Mouse (Mus musculus): ENCODE results near the gene Cip2a. TPM values are rescaled to one million over a fixed set of nuclear protein-coding genes. Genes with fewer than 3 reads are reported as not detected.

The Cip2a gene
- 1 to 10 TPM; 2.6 to 2.9 TPM for total RNA-seq (2021)
- long read RNA-seq, experiment 1, partial matches to known transcripts = 1 of 2 reads
- long read RNA-seq, experiment 1, other reads (novel, unspliced or antisense) = 1 of 2 reads
- long read RNA-seq, experiment 2 = 0 reads

DNA sequence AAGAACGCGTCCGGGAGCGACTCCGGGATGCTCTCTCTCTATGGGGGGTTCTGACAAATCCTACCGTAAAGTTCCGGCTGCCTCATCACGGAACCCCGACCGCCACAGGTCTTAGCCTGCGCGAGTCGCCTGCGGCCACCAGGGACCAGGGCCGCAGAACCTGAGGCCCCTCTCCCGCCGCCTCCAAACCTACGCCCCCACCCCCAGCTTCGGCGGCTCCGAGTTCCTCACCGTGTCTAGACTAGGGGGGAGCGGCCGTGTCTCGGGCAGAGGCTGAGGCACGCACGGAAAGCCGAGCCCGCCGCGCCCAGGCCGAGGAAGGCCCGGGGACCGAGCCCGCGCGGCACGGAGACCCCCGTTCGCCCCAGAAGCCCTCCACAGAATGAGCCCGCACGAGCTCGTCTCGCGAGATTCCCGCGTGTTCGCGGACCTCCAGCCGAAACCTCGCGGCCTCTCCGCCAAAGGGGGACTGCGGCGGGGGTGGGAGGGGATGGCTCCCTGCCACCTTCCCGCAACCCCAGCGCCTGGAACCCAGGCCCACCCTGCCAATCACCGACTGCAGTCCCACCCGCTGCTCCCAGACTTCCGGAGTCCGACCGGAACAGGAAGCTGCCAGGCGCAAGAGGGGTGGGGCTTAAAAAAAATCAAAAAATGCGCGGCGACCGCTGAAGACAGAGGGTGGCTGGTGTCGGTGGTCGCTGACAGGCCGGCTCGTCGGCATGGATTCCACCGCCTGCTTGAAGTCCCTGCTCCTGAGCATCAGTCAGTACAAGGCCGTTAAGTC lies at the start of gene Cip2a, which contains the start of gene Dzip3:
Gene Cip2a, plus strand, starts transcription at position 627 of the 784 bp plus-strand sequence.
Gene Dzip3, minus strand, starts transcription at position 607 of the 784 bp plus-strand sequence.
- DNase-seq (ENCODE audit: extremely low spot score in 1 of 2, low spot score in 2 of 2) = peak; percentile 84 to 86
- intact Hi-C loops (cut with DNase I) = loop anchor here (1.0 kb wide), 1 partner anchor 47 kb away; no protein-coding TSS in a partner anchor
- H3K4me3 ChIP-seq = peak within 1 kb of the TSS; percentile 98
- H3K27ac ChIP-seq = peak within 1 kb of the TSS; percentile 96
- TF ChIP-seq CTCF (IDR thresholded peaks at IDR 0.05) = no peak; the same call in none of the 2 replicates

DNA sequence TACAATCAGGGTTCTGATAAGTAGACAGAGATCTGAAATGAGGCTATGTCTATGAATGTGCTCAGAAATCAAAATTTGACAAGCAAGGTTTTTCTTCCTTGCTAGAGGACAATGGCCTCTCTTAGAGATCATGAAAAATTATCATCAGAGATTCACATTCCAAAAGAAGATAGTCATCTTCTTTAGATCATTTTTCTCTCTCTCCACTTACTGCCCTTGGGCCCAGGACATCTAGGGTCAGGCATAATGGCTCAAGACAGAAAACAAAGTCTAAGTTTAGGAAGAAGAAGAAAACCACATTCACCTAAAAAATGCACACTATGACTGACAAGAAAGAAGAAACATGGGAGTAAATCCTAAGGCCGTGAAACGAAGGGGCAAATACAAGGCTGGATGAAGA lies 21.0 kb upstream of the Cip2a start:
- intact Hi-C loops (cut with DNase I) = no loop called here
- no peak for TF ChIP-seq CTCF (IDR thresholded peaks at IDR 0.05)
- no peak overlapping the region for H3K4me3 ChIP-seq

DNA sequence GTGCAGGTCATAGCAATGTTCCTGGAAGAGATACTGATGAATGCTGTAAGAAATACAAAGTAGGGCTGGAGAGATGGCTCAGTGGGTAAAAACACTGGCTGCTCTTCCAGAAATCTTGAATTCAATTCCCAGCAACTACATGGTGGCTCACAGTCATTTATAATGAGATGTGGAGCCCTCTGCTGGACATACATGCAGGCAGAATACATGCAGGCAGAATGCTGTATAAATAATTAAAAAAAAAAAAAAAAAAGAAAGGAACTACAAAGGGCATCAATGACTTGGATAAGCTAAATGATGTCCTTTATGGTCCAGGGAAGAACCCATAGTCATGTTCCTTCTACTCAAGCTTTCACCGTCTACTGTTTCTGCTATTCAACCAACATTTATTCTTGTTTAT lies 20.4 kb upstream of the Cip2a start:
- intact Hi-C loops (cut with DNase I) = no loop called here
- no peak for DNase-seq (ENCODE audit: extremely low spot score in 1 of 2, low spot score in 2 of 2)
- H3K27ac ChIP-seq = no peak overlapping the region
- H3K4me3 ChIP-seq = no peak overlapping the region
- peak; percentile 44 for TF ChIP-seq CTCF (IDR thresholded peaks at IDR 0.05)

More for the DNA sequence above, 21.0 kb upstream of the Cip2a start:
- H3K27ac ChIP-seq = no peak overlapping the region
- no peak for DNase-seq (ENCODE audit: extremely low spot score in 1 of 2, low spot score in 2 of 2)

DNA sequence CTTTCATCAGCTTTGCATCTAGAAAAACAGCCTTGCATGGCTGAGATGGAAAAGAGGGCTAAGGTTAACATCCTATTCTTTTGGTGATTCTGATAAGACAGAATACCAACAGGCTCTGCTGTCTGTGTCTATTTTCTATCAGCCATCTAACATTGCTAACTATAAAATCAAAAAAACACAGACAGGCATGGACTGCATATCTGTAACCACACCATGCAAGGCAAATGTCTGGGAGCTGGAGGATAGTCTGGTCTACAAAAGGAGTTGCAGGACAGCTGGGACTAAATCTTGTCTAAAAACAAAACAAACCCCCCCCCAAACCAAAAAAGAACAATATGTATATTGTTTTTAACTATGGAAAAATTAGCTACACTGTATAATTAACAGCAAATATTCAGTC lies 14.0 kb upstream of the Cip2a start:
- H3K27ac ChIP-seq = no peak overlapping the region
- no peak for TF ChIP-seq CTCF (IDR thresholded peaks at IDR 0.05)
- no peak for DNase-seq (ENCODE audit: extremely low spot score in 1 of 2, low spot score in 2 of 2)
- H3K4me3 ChIP-seq = no peak overlapping the region
- intact Hi-C loops (cut with DNase I) = loop anchor here (5.0 kb wide), 1 partner anchor 33 kb away; no protein-coding TSS in a partner anchor

DNA sequence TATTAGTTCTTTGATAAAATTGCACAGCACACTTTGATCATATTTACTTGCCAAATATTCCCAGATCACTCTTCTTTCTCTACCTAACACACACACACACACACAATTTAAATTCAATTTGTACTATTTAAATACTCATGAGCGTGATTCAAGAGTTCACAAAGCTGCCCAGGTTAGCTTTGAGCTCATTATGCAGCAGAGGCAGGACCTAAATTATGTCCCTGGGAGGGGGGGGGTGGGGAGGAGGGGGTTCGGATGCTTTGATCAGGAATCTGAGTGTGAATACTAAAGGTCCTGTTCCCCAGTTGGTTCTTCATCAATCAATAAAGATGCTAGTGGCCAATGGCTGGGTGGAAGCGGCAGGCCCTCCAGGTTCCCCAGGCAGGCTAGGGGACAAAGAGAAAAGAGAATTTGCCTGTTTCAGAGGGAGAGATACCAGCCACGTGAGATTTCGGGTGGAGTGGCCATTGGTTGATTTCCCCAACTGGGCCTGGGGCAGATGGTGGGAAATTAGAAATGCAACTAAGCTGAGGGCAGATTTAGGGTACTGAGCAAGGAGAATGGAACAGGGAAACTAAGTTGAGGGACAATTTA lies 8.9 kb upstream of the Cip2a start:
- Histone ChIP-seq H3K4me3 (no peak overlapping the region), H3K27ac (no peak overlapping the region)
- intact Hi-C loops (cut with DNase I) = no loop called here
- no peak for TF ChIP-seq CTCF (IDR thresholded peaks at IDR 0.05)
- DNase-seq (ENCODE audit: extremely low spot score in 1 of 2, low spot score in 2 of 2) = no peak

DNA sequence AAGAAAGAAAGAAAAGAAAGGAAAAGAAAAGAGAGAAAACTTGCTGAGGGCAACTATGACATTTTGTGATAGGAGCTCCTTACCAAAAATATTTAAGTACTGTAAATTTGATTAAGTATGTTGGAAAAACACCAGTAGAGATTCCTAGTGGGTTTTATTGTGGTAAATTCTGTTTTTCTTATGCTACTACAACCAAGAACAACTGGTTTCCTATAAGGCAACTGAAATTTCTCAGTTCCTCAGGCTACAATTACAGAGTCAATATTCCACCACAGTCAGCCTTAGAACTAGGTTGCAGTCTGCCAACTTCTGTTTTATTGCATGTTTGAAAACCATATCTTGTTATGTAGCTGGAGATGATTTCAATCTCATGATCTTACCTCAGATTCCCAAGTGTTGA lies 4.3 kb upstream of the Cip2a start:
- H3K4me3 ChIP-seq = no peak overlapping the region
- intact Hi-C loops (cut with DNase I) = no loop called here
- H3K27ac ChIP-seq = no peak overlapping the region
- TF ChIP-seq CTCF (IDR thresholded peaks at IDR 0.05) = no peak
- DNase-seq (ENCODE audit: extremely low spot score in 1 of 2, low spot score in 2 of 2) = no peak

DNA sequence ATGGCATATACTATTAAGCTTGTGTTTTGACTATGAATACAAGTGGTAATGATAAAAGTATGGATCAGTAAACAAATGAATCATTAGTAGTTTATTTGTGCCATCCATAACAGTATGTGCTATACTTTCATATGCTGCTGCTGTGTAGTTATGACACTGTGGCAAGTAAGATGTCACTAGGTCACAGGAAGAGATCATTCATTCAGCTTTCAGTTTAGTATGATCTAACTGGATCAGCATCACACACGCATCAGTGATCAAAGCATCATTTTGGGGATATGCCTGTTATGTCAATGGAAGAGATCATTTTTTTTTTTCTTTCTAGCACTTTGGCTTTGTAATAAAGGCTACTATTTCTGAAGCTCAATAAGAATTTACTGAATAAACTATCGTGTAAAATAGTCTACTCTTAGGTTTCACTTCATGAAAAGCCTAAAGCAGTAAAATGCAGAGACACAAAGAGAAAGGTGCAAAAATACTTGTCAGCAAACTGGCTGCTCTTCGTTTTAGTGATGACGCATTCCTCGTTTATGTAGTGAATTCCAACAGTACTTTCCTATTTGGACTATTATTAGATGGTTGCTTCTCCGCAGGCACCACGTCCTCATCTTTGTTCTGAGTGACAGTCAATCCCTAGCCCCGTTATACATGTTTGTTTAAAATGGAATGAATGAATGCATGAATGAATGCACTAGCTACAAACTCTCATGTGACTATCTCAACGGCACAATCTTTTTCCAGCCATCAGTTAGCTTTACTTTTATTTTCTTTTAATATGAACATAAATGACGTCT lies 1.4 kb upstream of the Cip2a start:
- Histone ChIP-seq H3K4me3 (peak overlapping the region; percentile 98), H3K27ac (peak overlapping the region; percentile 96)
- no peak for DNase-seq (ENCODE audit: extremely low spot score in 1 of 2, low spot score in 2 of 2)
- TF ChIP-seq CTCF (IDR thresholded peaks at IDR 0.05) = no peak
- intact Hi-C loops (cut with DNase I) = no loop called here

DNA sequence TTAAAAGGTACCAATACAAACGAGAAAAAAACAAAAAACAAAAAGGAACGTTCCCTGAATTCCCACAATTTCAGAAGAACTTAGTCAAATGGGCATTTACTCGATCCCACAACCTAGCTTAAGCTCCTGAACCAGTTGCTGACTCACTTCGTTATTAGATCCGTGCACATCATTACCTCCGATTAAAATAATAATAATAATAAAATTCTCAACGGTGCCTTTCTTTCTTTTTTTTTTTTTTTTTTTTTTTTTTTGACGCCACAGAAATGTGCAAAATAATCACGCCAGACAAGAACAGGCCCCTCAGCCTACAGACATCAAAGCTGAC lies 790 bp upstream of the Cip2a start:
- no peak for TF ChIP-seq CTCF (IDR thresholded peaks at IDR 0.05)
- Histone ChIP-seq H3K4me3 (peak overlapping the region; percentile 98), H3K27ac (peak overlapping the region; percentile 96)
- DNase-seq (ENCODE audit: extremely low spot score in 1 of 2, low spot score in 2 of 2) = no peak
- intact Hi-C loops (cut with DNase I) = no loop called here

DNA sequence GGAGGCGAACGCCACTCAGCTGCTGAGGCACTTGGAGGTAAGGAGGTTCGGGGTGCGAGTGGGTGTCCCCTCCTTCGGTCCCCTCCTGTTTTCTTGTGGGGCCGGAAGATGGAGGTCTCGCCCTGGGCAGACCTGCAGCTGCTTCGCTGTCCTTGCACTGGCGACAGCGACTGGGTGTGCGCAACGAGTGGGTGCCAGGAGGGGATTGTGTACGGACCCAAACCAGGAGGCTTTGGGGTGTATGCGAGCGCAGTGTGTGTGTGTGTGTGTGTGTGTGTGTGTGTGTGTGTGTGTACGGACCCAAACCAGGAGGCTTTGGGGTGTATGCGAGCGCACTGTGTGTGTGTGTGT lies 333 bp downstream of the Cip2a start:
- Histone ChIP-seq H3K27ac (no peak overlapping the region), H3K4me3 (peak overlapping the region; percentile 98)
- no peak for TF ChIP-seq CTCF (IDR thresholded peaks at IDR 0.05)
- DNase-seq (ENCODE audit: extremely low spot score in 1 of 2, low spot score in 2 of 2) = no peak
- intact Hi-C loops (cut with DNase I) = loop anchor here (1.0 kb wide), 1 partner anchor 46 kb away; no protein-coding TSS in a partner anchor

DNA sequence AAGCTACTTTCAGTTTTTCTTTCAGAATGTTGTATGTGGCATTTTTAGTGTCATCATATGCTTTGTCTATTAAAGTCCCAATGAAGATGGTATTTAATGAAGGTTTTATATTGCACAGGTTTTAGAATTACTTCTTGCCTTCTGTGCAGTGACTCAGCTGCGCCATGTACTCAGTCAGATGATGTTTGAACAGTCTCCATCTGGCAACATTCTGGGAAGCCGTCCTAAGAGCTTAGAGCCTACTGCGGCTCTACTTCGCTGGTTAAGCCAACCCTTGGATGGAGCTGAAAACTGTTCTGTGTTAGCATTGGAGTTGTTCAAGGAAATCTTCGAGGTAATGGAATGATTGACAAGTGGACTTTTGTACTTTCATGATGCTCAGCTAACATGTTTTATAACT lies 10.2 kb downstream of the Cip2a start:
- H3K27ac ChIP-seq = no peak overlapping the region
- TF ChIP-seq CTCF (IDR thresholded peaks at IDR 0.05) = no peak
- no peak for DNase-seq (ENCODE audit: extremely low spot score in 1 of 2, low spot score in 2 of 2)
- intact Hi-C loops (cut with DNase I) = no loop called here
- no peak overlapping the region for H3K4me3 ChIP-seq

DNA sequence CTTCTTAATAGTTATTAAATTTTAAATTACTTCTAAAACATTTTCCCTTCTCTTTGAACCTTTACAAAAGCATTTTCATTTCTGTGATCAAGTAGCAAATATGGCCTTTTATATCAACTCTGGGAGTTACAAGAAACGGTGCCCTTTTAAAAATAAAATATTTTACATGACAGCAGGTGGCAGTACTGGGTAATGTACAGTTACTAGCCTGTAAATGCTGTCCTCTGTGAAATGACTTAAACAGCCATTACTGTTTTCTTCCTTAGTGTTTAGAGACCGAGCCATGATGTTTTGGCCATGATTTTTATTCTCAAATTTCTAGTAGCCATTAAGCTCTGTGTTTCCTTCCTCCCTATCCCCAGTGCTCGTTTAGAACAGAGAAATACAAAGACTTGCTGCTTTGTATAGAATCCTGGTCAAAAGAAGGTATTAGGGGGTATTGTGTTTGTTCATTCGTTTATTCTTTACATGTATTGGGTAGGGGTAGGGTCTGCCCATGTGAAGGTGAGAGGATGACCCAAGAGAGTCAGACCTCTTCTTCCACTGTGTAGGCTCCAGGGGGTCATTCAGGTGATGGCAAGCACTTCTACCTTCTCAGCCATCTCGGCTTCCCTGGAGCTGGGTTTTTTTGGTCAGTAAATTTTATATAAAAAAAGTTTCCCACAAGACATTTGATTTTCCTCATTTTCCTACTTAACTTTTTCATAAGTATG lies 22.8 kb downstream of the Cip2a start:
- DNase-seq (ENCODE audit: extremely low spot score in 1 of 2, low spot score in 2 of 2) = no peak
- peak; percentile 58 for TF ChIP-seq CTCF (IDR thresholded peaks at IDR 0.05)
- no peak overlapping the region for H3K4me3 ChIP-seq
- no peak overlapping the region for H3K27ac ChIP-seq
- intact Hi-C loops (cut with DNase I) = loop anchor here (2.0 to 10.0 kb wide), 3 partner anchors 146 to 1288 kb away; no protein-coding TSS in a partner anchor

Data from left cerebral cortex, adult 2 months (tissue).